Mouse (Mus musculus): ENCODE data around the gene Gm45062. TPM values are rescaled to one million over a fixed set of nuclear protein-coding genes. Genes with fewer than 3 reads are reported as not detected.
"Not testable (repeated sequence)": the region's sequence is repeated elsewhere in the genome, so short reads cannot be mapped to it uniquely, and the experiment has no call there.

Gm45062 gene
- total and polyA plus RNA-seq, 2 experiments from 2014 or later: 3.0 TPM; not detected in 1

GRCm38 (mm10) chr6:8319591-8319990, 60.3 kb downstream of the Gm45062 start:
- no peak overlapping the region for H3K9ac ChIP-seq (replicated peaks; ENCODE audit: low read depth, low read length)
- DNase-seq (ENCODE audit: low spot score) (no peak), ATAC-seq (ENCODE audit: insufficient read depth, low read depth) (no peak)
- H3K27ac ChIP-seq (ENCODE audit: low read depth): no peak overlapping the region
- TF ChIP-seq EP300 (IDR thresholded peaks at IDR 0.05; ENCODE audit: low read depth) (no peak), CTCF (IDR thresholded peaks at IDR 0.05; ENCODE audit: low read depth) (no peak)
- H3K36me3 ChIP-seq (replicated peaks; ENCODE audit: control insufficient read depth, insufficient read depth, low read length): no peaks in the 10 kb centered on the region
- H3K27me3 ChIP-seq (ENCODE audit: control insufficient read depth, insufficient read depth, low read length): no peaks in the 10 kb centered on the region
- WGBS: 88% methylated on average over 2 of the region's 2 CpGs
- no peaks in the 10 kb centered on the region for H3K9me3 ChIP-seq (replicated peaks; ENCODE audit: control insufficient read depth, low read length)
- 0 out of 2 replicates have a peak, but pooled peaks cover 4% of the 10 kb centered on the region for H3K4me1 ChIP-seq (ENCODE audit: control insufficient read depth, insufficient read depth)
- no peak overlapping the region for H3K4me2 ChIP-seq (ENCODE audit: low read depth, low read length)
- H3K4me3 ChIP-seq (ENCODE audit: low read depth, low read length): no peak overlapping the region

- not testable (repeated sequence) for H3K4me1 ChIP-seq (ENCODE audit: control insufficient read depth, insufficient read depth)
- WGBS: 91% methylated on average over 3 of the region's 3 CpGs
Observed at GRCm38 (mm10) chr6:8331496-8331895, 72.2 kb downstream of the Gm45062 start.

DNA sequence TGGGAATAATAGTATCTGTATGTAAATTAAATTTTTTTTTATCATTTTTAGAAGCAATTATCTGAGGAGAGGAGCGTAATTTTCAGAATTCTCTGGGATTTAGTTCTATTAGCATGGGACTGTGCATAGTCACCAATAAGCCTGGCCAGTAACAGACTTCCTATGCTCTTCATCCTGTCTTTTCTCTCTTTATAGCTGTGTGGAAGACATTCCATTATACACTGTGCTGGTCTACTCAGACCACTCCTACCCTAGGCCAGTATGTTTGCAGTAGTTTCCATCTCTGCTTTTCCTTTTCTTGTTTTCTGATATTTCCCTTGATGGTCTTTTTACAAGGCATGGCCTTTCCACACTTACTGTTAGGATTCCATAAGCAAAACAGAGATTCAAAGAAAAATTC, 74.1 kb downstream of the Gm45062 start:
- no peaks in the 10 kb centered on the region for H3K4me1 ChIP-seq (ENCODE audit: control insufficient read depth, insufficient read depth)
- no peak for ATAC-seq (ENCODE audit: insufficient read depth, low read depth)
- no peaks in the 10 kb centered on the region for H3K36me3 ChIP-seq (replicated peaks; ENCODE audit: control insufficient read depth, insufficient read depth, low read length)
- H3K4me3 ChIP-seq (ENCODE audit: low read depth, low read length): no peak overlapping the region
- no peak for DNase-seq (ENCODE audit: low spot score)
- no peak overlapping the region for H3K4me2 ChIP-seq (ENCODE audit: low read depth, low read length)
- H3K9me3 ChIP-seq (replicated peaks; ENCODE audit: control insufficient read depth, low read length): no peaks in the 10 kb centered on the region
- no peak for TF ChIP-seq CTCF (IDR thresholded peaks at IDR 0.05; ENCODE audit: low read depth)
- TF ChIP-seq EP300 (IDR thresholded peaks at IDR 0.05; ENCODE audit: low read depth): no peak
- H3K27ac ChIP-seq (ENCODE audit: low read depth): no peak overlapping the region
- no peaks in the 10 kb centered on the region for H3K27me3 ChIP-seq (ENCODE audit: control insufficient read depth, insufficient read depth, low read length)
- WGBS: 94% methylated on average over 1 of the region's 1 CpGs
- H3K9ac ChIP-seq (replicated peaks; ENCODE audit: low read depth, low read length): no peak overlapping the region

More at GRCm38 (mm10) chr6:8331496-8331895, 72.2 kb downstream of the Gm45062 start:
- DNase-seq (ENCODE audit: low spot score); H3K27ac ChIP-seq (ENCODE audit: low read depth); H3K9ac ChIP-seq (replicated peaks; ENCODE audit: low read depth, low read length); H3K4me3 ChIP-seq (ENCODE audit: low read depth, low read length); H3K36me3 ChIP-seq (replicated peaks; ENCODE audit: control insufficient read depth, insufficient read depth, low read length); H3K9me3 ChIP-seq (replicated peaks; ENCODE audit: control insufficient read depth, low read length); H3K4me2 ChIP-seq (ENCODE audit: low read depth, low read length); ATAC-seq (ENCODE audit: insufficient read depth, low read depth); H3K27me3 ChIP-seq (ENCODE audit: control insufficient read depth, insufficient read depth, low read length): not testable (repeated sequence)

GRCm38 (mm10) chr6:8336487-8337390, 77.5 kb downstream of the Gm45062 start:
- no peaks in the 10 kb centered on the region for H3K4me1 ChIP-seq (ENCODE audit: control insufficient read depth, insufficient read depth)
- no peak overlapping the region for H3K9ac ChIP-seq (replicated peaks; ENCODE audit: low read depth, low read length)
- H3K9me3 ChIP-seq (replicated peaks; ENCODE audit: control insufficient read depth, low read length): no peaks in the 10 kb centered on the region
- ATAC-seq (ENCODE audit: insufficient read depth, low read depth): no peak
- H3K36me3 ChIP-seq (replicated peaks; ENCODE audit: control insufficient read depth, insufficient read depth, low read length): no peaks in the 10 kb centered on the region
- WGBS: 77% methylated on average over 9 of the region's 9 CpGs
- no peak overlapping the region for H3K27ac ChIP-seq (ENCODE audit: low read depth)
- H3K27me3 ChIP-seq (ENCODE audit: control insufficient read depth, insufficient read depth, low read length): no peaks in the 10 kb centered on the region
- no peak for TF ChIP-seq CTCF (IDR thresholded peaks at IDR 0.05; ENCODE audit: low read depth)
- TF ChIP-seq EP300 (IDR thresholded peaks at IDR 0.05; ENCODE audit: low read depth): no peak
- H3K4me3 ChIP-seq (ENCODE audit: low read depth, low read length): no peak overlapping the region; the same call in 1 of the 2 replicates
- peak overlapping the region; percentile 8 for H3K4me2 ChIP-seq (ENCODE audit: low read depth, low read length)
- no peak for DNase-seq (ENCODE audit: low spot score)

GRCm38 (mm10) chr6:8339453-8339852, 80.2 kb downstream of the Gm45062 start:
- no peak for TF ChIP-seq EP300 (IDR thresholded peaks at IDR 0.05; ENCODE audit: low read depth)
- DNase-seq (ENCODE audit: low spot score) (no peak), ATAC-seq (ENCODE audit: insufficient read depth, low read depth) (no peak)
- Histone ChIP-seq H3K4me1 (ENCODE audit: control insufficient read depth, insufficient read depth) (no peaks in the 10 kb centered on the region), H3K9ac (replicated peaks; ENCODE audit: low read depth, low read length) (no peak overlapping the region), H3K4me3 (ENCODE audit: low read depth, low read length) (no peak overlapping the region), H3K36me3 (replicated peaks; ENCODE audit: control insufficient read depth, insufficient read depth, low read length) (no peaks in the 10 kb centered on the region), H3K4me2 (ENCODE audit: low read depth, low read length) (no peak overlapping the region), H3K27ac (ENCODE audit: low read depth) (no peak overlapping the region), H3K9me3 (replicated peaks; ENCODE audit: control insufficient read depth, low read length) (no peaks in the 10 kb centered on the region), H3K27me3 (ENCODE audit: control insufficient read depth, insufficient read depth, low read length) (no peaks in the 10 kb centered on the region)
- WGBS: 87% methylated on average over 6 of the region's 6 CpGs

- Histone ChIP-seq H3K9me3 (replicated peaks; ENCODE audit: control insufficient read depth, low read length) (no peaks in the 10 kb centered on the region), H3K36me3 (replicated peaks; ENCODE audit: control insufficient read depth, insufficient read depth, low read length) (no peaks in the 10 kb centered on the region), H3K4me2 (ENCODE audit: low read depth, low read length) (no peak overlapping the region), H3K27me3 (ENCODE audit: control insufficient read depth, insufficient read depth, low read length) (no peaks in the 10 kb centered on the region), H3K4me1 (ENCODE audit: control insufficient read depth, insufficient read depth) (no peaks in the 10 kb centered on the region), H3K27ac (ENCODE audit: low read depth) (no peak overlapping the region), H3K9ac (replicated peaks; ENCODE audit: low read depth, low read length) (no peak overlapping the region), H3K4me3 (ENCODE audit: low read depth, low read length) (no peak overlapping the region)
- ATAC-seq (ENCODE audit: insufficient read depth, low read depth) (no peak), DNase-seq (ENCODE audit: low spot score) (no peak)
- TF ChIP-seq EP300 (IDR thresholded peaks at IDR 0.05; ENCODE audit: low read depth): no peak
- no peak for TF ChIP-seq CTCF (IDR thresholded peaks at IDR 0.05; ENCODE audit: low read depth)
- 79% methylated on average over 4 of the region's 4 CpGs for WGBS
Observed at GRCm38 (mm10) chr6:8343271-8343670, 84.0 kb downstream of the Gm45062 start.
